Mouse (Mus musculus): ENCODE measurements around the gene Akap6.
A peak's percentile ranks its signal among the peaks of the same experiment; 100 is the strongest.

Akap6 gene

GRCm38 (mm10) chr12:53146460-53147050 is 447.4 kb downstream of the Akap6 start:
- DNase-seq (ENCODE audit: low spot score), result peak; percentile 32

- no peak for DNase-seq (ENCODE audit: low spot score)
These were observed 448.5 kb downstream of the Akap6 start for GRCm38 (mm10) chr12:53147696-53148095.

- no peak for DNase-seq (ENCODE audit: low spot score)
These were observed 469.2 kb downstream of the Akap6 start for GRCm38 (mm10) chr12:53168189-53169003.

GRCm38 (mm10) chr12:53191435-53191834 is 492.3 kb downstream of the Akap6 start:
- DNase-seq (ENCODE audit: low spot score), result no peak

- no peak for DNase-seq (ENCODE audit: low spot score)
These were observed 494.5 kb downstream of the Akap6 start for GRCm38 (mm10) chr12:53193664-53194063.

All from layer of hippocampus, adult 11-12 months (tissue).